Mouse (Mus musculus): ENCODE data around the gene Bicdl1. TPM values are rescaled to one million over a fixed set of nuclear protein-coding genes. Genes with fewer than 3 reads are reported as not detected.

Bicdl1 gene
- polyA plus RNA-seq, 1 experiment from 2014 or later: 8.3 TPM

DNA sequence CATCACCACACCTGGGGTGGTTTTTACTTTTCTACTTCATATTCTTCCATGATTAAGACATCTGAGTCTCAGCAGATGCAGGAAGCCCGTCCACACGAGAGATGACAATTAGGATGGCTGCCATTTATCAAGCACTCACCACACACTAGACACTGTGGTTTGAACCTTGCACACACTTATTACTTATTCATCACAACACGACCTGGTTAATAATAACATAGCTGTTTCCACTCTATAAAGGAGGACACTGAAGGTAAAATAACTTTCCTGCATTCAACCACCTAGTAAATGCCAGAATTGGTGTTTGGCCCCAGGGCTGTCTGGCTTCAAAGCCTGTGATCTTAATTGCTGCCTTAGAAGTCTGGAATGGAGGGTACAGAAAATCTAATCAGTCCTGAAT is 10.7 kb downstream of the Bicdl1 start:
- H3K4me3 ChIP-seq: no peak overlapping the region
- H3K27ac ChIP-seq: no peak overlapping the region
- WGBS: 35% methylated on average over 3 of the region's 3 CpGs
- H3K4me1 ChIP-seq: no peaks in the 10 kb centered on the region
- no peak for DNase-seq (ENCODE audit: low spot score)
- H3K27me3 ChIP-seq (ENCODE audit: low read depth, poor library complexity, severe bottlenecking): no peaks in the 10 kb centered on the region
- no peaks in the 10 kb centered on the region for H3K36me3 ChIP-seq
- H3K9me3 ChIP-seq (replicated peaks): no peaks in the 10 kb centered on the region

DNA sequence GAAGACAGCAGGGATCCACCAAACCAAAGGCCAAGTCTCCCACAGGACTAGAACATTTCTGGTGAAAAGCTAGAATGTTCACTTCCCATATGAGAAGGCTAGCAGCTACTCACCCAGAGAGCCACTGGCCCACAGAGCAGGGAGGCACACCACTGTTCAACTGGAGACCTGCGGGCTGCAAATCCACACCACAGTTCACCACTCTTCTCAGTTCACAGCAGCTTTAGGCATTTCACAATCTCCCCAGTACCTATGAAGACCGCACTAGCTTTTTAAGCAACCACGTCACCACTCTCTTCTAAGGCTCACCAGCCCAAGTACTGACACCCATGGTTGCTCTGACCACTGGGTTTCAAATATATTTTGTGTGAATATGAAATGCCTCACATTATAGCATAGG is 13.7 kb downstream of the Bicdl1 start:
- H3K4me1 ChIP-seq: no peaks in the 10 kb centered on the region
- no peaks in the 10 kb centered on the region for H3K36me3 ChIP-seq
- H3K27ac ChIP-seq: no peak overlapping the region
- DNase-seq (ENCODE audit: low spot score): no peak
- 97% methylated on average over 3 of the region's 3 CpGs for WGBS
- H3K4me3 ChIP-seq: no peak overlapping the region
- no peaks in the 10 kb centered on the region for H3K9me3 ChIP-seq (replicated peaks)
- no peaks in the 10 kb centered on the region for H3K27me3 ChIP-seq (ENCODE audit: low read depth, poor library complexity, severe bottlenecking)

DNA sequence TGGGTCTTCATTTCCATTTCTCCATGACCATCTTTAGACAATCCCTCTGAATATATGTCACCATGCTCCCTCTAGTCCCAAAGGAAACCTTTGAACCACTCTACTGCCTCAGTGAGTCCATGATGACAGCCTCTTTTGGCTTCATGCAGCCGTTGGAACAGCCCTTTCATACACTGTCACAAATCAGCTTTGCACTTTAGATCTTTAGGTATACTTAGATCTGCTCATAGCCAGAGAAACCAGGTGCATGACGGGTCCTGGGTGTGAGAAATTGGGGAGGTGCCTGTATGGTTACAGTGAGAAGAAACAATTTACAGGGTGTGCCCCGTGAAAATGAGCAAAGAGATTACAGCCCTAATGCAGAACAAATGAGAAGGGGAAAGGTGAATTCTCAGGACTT is 14.3 kb downstream of the Bicdl1 start:
- Histone ChIP-seq H3K4me3 (no peak overlapping the region), H3K27me3 (ENCODE audit: low read depth, poor library complexity, severe bottlenecking) (no peaks in the 10 kb centered on the region), H3K9me3 (replicated peaks) (no peaks in the 10 kb centered on the region), H3K36me3 (no peaks in the 10 kb centered on the region), H3K4me1 (no peaks in the 10 kb centered on the region), H3K27ac (no peak overlapping the region)
- WGBS: 88% methylated on average over 3 of the region's 3 CpGs
- no peak for DNase-seq (ENCODE audit: low spot score)

DNA sequence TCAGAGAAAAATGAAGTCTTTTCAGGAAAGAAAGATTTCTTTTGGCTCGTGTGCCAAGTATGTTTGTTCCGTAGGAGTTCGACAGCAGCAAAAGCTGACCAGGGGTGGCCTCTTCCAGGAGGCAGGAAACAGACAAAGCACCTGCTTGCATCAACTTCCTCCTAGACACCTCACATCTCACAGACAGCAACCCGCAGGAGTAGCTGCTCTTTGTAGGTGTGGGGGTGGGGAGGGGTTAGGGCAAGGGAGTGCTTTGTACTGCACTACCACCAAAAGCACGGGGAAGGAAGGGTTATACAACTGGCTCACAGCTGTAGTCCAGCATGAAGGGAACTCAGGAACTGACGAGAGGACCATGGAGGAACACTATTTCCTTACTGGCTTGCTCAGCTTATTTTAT is 15.0 kb downstream of the Bicdl1 start:
- no peaks in the 10 kb centered on the region for H3K36me3 ChIP-seq
- H3K27ac ChIP-seq: no peak overlapping the region
- H3K27me3 ChIP-seq (ENCODE audit: low read depth, poor library complexity, severe bottlenecking): no peaks in the 10 kb centered on the region
- DNase-seq (ENCODE audit: low spot score): no peak
- H3K9me3 ChIP-seq (replicated peaks): no peaks in the 10 kb centered on the region
- H3K4me3 ChIP-seq: no peak overlapping the region
- no peaks in the 10 kb centered on the region for H3K4me1 ChIP-seq
- 83% methylated on average over 6 of the region's 6 CpGs for WGBS

DNA sequence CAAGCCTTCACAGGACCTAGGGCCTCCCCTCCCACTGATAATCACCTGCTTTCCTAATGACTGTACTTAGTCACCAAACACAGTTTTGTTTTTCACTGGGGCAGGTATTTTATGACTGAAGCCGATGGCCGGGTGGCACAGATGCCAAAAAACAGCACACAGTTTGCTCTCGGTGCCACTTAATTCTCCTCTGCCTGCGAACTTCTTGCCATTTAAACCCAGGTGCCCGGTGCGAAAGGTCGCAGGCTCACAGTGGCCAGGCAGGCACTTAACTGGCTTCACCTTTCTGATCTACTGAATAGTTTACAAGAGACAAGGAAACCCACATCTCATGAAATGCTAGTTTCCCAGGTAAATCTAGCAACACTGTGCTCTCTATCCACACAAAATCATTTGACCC is 16.7 kb downstream of the Bicdl1 start:
- Histone ChIP-seq H3K4me1 (no peaks in the 10 kb centered on the region), H3K4me3 (no peak overlapping the region), H3K27me3 (ENCODE audit: low read depth, poor library complexity, severe bottlenecking) (no peaks in the 10 kb centered on the region), H3K9me3 (replicated peaks) (no peaks in the 10 kb centered on the region), H3K36me3 (no peaks in the 10 kb centered on the region), H3K27ac (no peak overlapping the region)
- DNase-seq (ENCODE audit: low spot score): no peak
- WGBS: 88% methylated on average over 7 of the region's 7 CpGs

DNA sequence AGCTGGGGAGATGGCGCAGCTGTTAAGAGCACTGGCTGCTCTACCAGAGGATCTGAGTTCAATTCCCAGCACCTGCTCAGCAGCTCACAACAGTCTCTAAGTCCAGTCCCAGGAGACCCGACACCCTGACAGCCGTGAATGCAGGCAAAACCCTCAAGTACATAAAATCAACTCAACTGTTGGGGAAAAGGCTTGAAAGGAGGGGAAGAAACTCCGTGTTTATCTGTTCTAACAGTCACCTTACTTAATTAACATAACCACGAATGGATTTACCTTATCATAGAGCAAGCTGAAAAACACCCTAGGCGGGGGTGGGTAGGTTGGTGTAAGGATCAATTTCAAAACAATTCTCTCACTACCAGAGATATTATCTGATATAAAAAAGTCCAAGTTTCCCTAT is 18.9 kb downstream of the Bicdl1 start:
- H3K27me3 ChIP-seq (ENCODE audit: low read depth, poor library complexity, severe bottlenecking): no peaks in the 10 kb centered on the region
- no peaks in the 10 kb centered on the region for H3K36me3 ChIP-seq
- WGBS: 73% methylated on average over 6 of the region's 6 CpGs
- H3K4me3 ChIP-seq: no peak overlapping the region
- no peaks in the 10 kb centered on the region for H3K9me3 ChIP-seq (replicated peaks)
- H3K27ac ChIP-seq: no peak overlapping the region
- DNase-seq (ENCODE audit: low spot score): no peak
- H3K4me1 ChIP-seq: no peaks in the 10 kb centered on the region

DNA sequence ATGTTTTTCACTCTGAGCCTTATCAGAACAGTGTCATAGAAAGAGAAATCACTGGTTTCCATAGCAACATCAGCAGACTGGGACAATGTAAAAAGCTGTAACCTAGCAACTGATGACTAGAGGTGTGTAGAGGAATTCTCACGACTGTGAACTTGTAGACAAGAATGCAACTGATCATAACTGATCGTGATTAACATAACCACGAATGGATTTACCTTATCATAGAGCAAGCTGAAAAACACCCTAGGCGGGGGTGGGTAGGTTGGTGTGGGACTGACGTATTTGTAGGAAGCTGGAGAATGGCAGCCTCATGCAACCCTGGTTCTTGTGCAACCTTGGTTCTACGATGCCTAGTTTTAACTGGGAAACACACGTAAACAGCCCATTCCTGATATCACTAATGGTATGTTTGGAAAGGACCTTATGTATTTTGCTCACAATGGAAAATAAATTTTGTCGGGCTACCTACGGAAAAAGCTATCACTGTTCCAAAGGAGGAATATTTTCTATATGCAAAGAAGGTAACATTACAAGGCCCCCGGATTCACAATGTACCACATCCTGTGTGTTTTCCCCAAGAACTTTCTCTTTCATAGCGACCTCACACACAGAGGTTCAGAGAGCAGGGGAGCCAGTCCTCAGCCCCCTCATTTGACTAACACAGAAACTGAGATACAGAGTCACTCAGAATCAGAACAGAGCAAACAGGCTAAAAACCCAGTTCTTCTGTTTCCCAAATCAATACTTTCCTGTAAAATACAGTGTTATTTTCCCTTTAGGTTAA is 19.6 kb downstream of the Bicdl1 start:
- Histone ChIP-seq H3K36me3 (no peaks in the 10 kb centered on the region), H3K9me3 (replicated peaks) (no peaks in the 10 kb centered on the region), H3K4me3 (no peak overlapping the region), H3K27me3 (ENCODE audit: low read depth, poor library complexity, severe bottlenecking) (no peaks in the 10 kb centered on the region), H3K4me1 (no peaks in the 10 kb centered on the region), H3K27ac (no peak overlapping the region)
- WGBS: 86% methylated on average over 11 of the region's 11 CpGs
- DNase-seq (ENCODE audit: low spot score): no peak

DNA sequence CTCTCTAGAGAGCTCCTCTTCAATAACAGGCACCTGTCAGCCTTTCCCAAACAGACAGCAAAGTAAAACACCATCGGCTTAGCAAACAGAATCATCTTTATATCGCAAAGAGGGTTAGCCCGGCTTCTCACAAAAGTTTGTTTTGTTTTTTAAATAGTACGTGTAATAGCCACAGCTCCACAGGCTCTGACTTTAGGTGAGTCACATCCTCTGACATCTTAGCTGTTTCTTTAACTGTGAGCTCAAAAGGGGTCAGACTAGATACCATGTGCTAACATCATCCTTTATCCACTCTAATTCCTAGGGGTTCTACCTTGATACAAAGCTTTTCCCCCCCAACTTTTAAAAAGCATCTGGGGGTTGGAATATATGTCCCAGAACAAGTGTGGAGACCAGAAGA is 21.2 kb downstream of the Bicdl1 start:
- no peak for DNase-seq (ENCODE audit: low spot score)
- Histone ChIP-seq H3K9me3 (replicated peaks) (no peaks in the 10 kb centered on the region), H3K4me1 (no peaks in the 10 kb centered on the region), H3K36me3 (no peaks in the 10 kb centered on the region), H3K27ac (no peak overlapping the region), H3K4me3 (no peak overlapping the region), H3K27me3 (ENCODE audit: low read depth, poor library complexity, severe bottlenecking) (no peaks in the 10 kb centered on the region)
- WGBS: 90% methylated on average over 4 of the region's 4 CpGs

DNA sequence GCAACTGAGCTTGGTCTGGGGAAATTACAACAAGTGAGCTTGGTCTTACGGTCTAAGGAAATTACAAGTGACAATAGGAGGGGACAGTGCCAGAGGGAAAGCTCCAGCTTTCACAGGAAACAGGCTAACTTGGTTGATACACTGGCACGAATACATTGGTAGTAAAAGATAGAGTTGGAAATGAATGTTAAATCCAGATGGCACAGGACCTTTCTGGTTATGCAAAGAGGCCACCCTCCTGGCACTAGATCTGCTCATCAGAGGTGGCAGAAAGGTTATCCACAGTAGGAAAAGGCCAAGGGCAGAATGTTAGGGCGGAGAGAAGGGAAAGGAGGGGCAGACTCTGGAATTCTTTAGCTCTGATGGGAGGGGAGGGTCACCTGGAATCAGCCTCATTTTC is 22.5 kb downstream of the Bicdl1 start:
- 77% methylated on average over 3 of the region's 3 CpGs for WGBS
- no peaks in the 10 kb centered on the region for H3K9me3 ChIP-seq (replicated peaks)
- no peaks in the 10 kb centered on the region for H3K27me3 ChIP-seq (ENCODE audit: low read depth, poor library complexity, severe bottlenecking)
- no peak overlapping the region for H3K27ac ChIP-seq
- no peaks in the 10 kb centered on the region for H3K4me1 ChIP-seq
- no peak for DNase-seq (ENCODE audit: low spot score)
- no peaks in the 10 kb centered on the region for H3K36me3 ChIP-seq
- no peak overlapping the region for H3K4me3 ChIP-seq

DNA sequence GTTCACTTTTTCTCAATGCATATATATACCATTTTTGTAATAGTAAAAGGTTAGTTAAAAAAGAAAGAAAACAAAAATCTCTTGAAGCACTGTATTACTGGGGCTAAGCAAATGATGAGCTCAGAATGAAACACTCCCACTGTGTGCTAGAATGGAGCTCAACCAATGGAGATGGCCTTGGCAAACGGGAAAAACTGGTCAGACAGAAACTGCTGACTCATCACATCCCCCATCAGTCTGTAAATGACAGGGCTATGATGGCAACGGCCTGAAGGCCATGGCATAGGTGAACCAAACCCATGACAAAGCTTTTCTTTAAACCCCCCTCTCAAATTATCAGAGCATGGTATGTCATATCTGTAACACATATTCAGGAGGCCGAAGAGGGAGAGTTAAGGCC is 29.4 kb downstream of the Bicdl1 start:
- no peaks in the 10 kb centered on the region for H3K36me3 ChIP-seq
- no peaks in the 10 kb centered on the region for H3K27me3 ChIP-seq (ENCODE audit: low read depth, poor library complexity, severe bottlenecking)
- no peak overlapping the region for H3K4me3 ChIP-seq
- DNase-seq (ENCODE audit: low spot score): peak; percentile 18
- peaks cover 7% of the 10 kb centered on the region for H3K4me1 ChIP-seq
- WGBS: 70% methylated on average over 3 of the region's 3 CpGs
- H3K9me3 ChIP-seq (replicated peaks): no peaks in the 10 kb centered on the region
- H3K27ac ChIP-seq: no peak overlapping the region

DNA sequence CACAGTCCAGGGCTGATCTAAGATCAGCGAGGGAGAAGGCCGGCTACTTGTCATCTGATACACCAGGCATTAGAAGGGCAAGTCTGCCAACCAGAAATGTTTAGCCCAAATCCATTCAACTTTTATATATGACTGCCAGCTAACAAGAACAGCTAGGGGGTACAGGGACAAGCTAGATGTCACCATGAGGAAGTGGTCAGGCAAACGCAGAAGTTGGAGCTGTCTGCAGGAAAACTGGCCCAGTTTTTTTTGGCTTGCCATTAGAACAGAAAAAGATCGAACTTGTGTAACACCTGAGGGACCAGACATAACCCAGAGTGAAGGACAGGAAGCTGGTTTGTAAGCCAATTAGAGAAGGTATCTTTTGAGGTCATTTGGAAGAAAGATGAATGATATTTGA is 30.2 kb downstream of the Bicdl1 start:
- 87% methylated on average over 4 of the region's 4 CpGs for WGBS
- Histone ChIP-seq H3K4me1 (peaks cover 7% of the 10 kb centered on the region), H3K9me3 (replicated peaks) (no peaks in the 10 kb centered on the region), H3K27ac (no peak overlapping the region), H3K4me3 (no peak overlapping the region), H3K27me3 (ENCODE audit: low read depth, poor library complexity, severe bottlenecking) (no peaks in the 10 kb centered on the region), H3K36me3 (no peaks in the 10 kb centered on the region)
- DNase-seq (ENCODE audit: low spot score): no peak

DNA sequence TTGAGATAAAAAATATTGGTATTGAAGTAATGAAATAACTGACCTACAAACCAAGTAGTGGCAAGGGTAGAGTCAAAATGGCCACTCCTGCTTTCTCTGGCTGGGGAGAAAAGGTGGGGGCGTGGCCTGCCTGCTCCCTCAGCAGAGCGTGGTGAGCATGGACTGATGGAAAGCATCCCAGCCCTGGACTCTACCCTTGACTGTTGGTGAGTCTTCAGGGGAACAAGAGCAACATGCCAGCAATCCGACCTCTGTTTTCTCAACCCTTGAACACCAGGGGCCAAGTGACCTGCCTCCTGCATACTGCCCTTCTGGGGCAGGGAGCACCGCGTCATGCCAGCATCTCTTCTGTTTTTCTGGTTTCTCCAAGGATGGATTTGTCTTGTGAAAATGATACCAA is 34.6 kb downstream of the Bicdl1 start:
- no peak overlapping the region for H3K27ac ChIP-seq
- H3K36me3 ChIP-seq: no peaks in the 10 kb centered on the region
- no peak overlapping the region for H3K4me3 ChIP-seq
- H3K9me3 ChIP-seq (replicated peaks): no peaks in the 10 kb centered on the region
- no peak for DNase-seq (ENCODE audit: low spot score)
- no peaks in the 10 kb centered on the region for H3K27me3 ChIP-seq (ENCODE audit: low read depth, poor library complexity, severe bottlenecking)
- WGBS: 80% methylated on average over 5 of the region's 5 CpGs
- peaks cover 16% of the 10 kb centered on the region for H3K4me1 ChIP-seq

DNA sequence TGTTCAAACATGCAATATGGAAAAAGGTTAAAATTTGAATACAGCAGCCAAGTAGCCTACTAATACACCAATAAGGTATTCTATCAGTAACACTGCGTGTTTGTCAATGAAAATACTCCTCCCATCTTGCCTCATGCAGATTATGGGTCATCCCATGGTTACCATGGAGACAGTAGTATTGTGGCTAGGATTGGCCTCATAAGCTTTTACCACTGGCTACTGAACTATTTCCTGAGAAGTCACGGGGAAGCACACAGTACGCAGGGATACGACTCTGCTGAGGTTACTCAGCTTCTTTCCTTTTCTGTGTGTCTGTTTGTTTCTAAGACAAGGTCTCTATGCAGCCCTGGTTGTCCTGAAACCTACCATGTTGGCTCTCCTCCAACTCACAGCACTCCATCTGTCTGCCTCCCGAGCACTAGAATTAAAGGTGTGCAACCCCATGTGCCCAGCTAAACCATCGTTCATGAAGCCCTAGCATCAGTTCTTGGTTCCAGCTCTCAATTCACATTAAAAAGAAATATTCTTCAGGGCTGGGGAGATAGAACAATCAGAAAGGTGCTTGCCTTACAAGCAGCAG is 36.1 kb downstream of the Bicdl1 start:
- no peaks in the 10 kb centered on the region for H3K27me3 ChIP-seq (ENCODE audit: low read depth, poor library complexity, severe bottlenecking)
- no peaks in the 10 kb centered on the region for H3K36me3 ChIP-seq
- no peak for DNase-seq (ENCODE audit: low spot score)
- no peak overlapping the region for H3K4me3 ChIP-seq
- H3K4me1 ChIP-seq: peaks cover 13% of the 10 kb centered on the region
- WGBS: 85% methylated on average over 6 of the region's 6 CpGs
- no peak overlapping the region for H3K27ac ChIP-seq
- no peaks in the 10 kb centered on the region for H3K9me3 ChIP-seq (replicated peaks)

DNA sequence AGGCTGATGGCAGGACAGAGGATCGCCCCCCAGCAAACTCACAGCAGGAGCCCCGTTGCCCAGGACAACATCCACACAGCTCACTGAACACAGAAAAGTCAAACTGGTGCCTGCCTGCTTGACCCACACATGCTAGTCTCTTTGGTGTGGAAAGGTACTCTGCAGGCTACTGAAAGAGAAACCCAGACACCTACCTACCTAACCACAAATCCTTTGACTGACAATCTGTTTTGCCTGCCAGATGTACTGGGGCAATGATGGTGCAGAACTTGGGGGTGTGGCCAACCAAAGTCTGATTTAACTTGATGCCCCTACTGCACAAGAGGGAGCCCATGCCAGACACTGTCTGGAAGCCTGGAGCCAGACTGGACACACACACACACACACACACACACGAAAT is 38.1 kb downstream of the Bicdl1 start:
- DNase-seq (ENCODE audit: low spot score): peak; percentile 8
- Histone ChIP-seq H3K9me3 (replicated peaks) (no peaks in the 10 kb centered on the region), H3K36me3 (no peaks in the 10 kb centered on the region), H3K4me1 (peaks cover 9% of the 10 kb centered on the region; the same call in 1 of the 2 replicates), H3K27ac (no peak overlapping the region), H3K27me3 (ENCODE audit: low read depth, poor library complexity, severe bottlenecking) (no peaks in the 10 kb centered on the region), H3K4me3 (no peak overlapping the region)
- WGBS: 67% methylated on average over 3 of the region's 3 CpGs
